Mouse (Mus musculus): ENCODE measurements at regions not wholly inside any gene's neighbourhood (a gene's known extent, or its start where the extent isn't known, plus 50 kb on each side); places are given as distances from the start of the nearest gene placed in this dataset.

DNA sequence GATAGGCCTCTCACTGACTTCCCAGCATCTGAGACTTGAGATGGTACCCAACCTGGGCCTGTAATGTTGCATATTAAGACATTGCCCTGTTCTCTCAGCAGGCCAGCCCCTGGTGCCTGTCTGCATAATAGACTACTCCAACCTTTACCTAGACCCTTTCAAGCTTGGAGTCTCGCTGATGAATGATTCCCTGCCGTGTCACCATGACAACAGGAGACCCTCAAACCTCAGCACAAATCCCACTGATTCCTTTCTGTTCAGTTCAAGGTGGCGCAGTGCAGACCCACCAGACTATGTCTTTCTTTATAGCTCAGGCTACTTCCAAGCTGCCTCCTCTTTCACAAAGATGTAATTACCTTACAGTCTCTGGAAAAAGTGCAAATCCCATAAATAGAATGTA is 172.0 kb downstream of the Dcdc2c start:
- DNase-seq (ENCODE audit: low spot score in 2 of 2) = no peak

DNA sequence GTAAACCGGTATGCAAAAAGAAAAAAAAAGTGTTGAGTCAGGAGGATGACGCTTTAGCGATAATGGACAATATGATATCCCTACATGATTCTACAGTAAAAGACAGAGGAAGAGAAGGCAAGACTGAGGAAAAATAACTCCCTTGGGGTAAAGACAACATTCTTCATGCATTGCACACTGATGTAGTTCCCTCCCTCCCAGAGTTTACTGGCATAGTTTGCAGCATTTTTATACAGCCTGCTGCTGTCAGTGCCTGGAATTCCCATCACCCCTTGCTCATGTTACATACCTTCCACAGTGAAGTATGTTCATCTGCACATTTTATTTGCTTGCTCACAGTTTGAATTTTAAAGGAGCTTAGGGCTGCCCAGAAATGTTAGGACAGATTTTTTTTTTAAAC is 174.2 kb downstream of the Dcdc2c start:
- no peak for DNase-seq (ENCODE audit: low spot score in 2 of 2)

DNA sequence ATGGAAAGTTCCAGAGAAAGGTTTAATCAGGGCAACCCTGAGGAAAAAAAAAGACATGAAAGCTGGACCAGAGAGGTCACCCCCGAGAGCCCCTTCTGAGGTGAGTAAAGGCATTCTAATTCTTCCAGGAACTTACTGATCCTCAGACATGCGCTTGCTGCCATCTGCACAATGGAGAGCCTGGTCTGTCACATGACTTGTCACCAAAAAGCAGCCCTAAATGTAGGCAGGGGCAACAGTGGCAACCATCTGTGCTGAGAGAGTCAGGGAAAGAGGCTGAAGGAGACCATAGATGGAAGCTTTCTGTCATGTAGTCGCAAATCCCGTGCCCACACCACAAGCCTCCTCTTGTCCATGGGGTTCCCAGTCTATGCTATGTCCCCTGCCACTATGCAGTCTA is 174.8 kb downstream of the Dcdc2c start:
- no peak for DNase-seq (ENCODE audit: low spot score in 2 of 2)

DNA sequence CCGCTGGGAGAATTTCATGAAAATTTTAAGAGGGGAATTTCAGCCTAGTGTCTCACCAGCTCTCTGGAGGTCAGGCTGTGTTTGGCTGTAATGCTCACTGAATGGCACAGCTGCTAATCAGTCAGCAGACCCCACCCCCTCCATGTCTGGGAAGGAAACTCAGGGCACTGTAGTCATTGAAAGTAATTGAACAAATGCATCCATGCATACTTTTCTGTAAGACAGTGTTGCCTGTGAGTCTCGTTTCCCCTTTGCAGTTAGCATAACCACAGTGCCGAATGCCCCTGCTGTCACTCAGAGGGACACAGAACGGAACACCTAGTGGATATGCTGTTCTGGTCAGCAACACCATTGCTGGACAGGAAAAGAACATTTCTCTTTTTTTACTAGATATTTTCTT is 175.4 kb downstream of the Dcdc2c start:
- no peak for DNase-seq (ENCODE audit: low spot score in 2 of 2)

DNA sequence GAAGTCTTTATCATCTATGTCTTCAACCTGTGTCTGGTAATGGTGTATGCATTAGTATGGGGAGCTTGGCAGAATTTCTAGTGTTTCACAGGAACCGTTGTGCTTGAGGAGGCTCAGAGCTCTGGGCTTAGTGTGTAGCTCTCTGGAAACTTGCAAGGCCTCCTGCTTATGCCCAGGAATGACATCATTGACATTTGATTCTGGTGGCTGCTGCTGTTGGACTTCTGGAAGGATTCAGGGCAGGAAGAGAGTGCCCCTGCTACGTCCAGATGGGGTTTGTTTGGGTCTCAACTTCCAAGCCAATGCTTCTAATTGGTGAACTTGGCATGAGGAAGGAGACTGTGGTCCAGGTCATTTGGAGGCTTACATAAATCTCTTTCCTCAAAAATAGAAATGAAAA is 186.9 kb downstream of the Dcdc2c start:
- DNase-seq (ENCODE audit: low spot score in 2 of 2) = no peak

DNA sequence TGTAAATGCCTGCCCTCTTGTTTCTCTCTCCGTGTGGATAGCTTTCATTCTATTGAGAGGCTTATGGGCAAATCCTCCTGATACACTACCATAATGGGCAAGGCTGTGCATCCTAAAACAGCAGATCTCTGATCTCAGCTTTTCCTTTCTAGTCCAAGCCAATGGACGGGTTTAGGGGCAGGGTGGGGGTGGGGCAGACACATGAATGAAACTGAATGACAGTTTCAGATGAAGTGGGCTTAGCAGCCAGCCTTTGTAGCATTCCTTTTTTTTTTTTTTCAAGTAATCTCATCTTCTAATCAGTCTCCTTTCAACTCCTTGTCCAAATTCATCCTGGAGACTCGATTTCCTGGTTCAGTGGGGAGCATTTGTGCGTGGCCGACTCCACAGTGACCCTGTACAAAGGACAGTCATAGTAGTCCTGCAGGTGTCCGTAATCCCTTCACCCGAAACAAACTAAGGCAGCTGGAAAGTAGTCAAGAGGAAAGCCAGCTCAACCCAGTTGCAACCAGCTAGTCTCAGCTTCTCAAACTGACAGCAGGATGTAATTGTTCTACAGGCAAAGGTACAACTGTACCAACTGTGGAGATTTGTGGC is 193.4 kb downstream of the Dcdc2c start:
- DNase-seq (ENCODE audit: low spot score in 2 of 2) = no peak

DNA sequence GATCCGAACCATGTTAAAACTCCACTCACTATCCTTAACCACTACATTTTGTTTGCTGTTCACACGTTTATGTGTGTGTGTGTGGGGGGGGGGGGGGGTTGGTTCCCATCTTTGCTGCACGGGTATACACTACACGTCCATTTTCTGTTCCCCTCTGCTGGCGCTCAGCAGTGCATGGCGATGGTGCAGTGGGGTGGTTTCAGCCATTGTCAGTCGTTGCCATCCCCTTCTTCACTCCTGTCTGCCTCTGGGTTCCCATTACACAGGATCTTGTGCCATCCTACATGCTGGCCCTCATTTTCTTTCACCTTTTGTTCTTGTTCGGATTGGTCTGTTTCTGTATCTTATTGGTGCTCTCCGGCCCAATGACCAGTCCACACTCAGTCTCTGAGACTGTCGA is 194.4 kb downstream of the Dcdc2c start:
- DNase-seq (ENCODE audit: low spot score in 2 of 2) = no peak

DNA sequence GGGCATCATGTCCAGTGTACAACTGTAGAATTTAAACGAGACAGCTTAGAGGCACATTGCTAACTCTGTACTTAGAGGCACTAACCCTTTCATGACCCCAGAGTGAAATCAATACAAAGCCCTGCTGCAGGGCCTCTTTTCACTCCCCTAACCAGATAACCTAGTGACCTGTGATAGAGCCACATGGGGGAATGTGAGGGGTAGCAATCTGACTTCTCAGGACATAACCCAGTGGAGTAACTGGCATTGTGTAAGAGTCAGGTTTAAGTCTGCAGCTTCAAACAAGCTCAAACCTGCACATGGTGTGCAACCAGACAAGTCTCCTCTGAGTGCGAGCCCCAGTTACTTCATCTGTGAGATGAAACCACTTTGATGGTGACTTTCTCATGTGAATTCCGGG is 199.1 kb downstream of the Dcdc2c start:
- DNase-seq (ENCODE audit: low spot score in 2 of 2) = no peak

DNA sequence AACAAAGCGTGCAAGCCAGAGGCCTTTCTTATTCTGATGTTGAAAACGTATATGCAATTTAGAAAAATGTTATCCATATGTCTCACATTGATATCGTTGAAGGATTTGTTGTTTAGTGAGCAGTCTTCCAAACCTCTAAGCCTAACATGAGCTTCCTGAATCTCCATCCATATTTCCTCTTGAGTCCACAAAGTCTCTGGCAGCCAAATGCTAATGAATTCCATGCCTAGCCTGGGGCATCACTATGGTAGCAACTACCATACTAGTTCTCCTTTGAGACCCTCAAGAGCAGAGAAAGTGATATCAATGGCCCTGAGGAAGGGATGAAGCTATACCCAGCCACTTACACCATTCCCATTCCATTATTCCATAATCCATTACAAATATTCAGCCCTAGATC is 199.6 kb downstream of the Dcdc2c start:
- no peak for DNase-seq (ENCODE audit: low spot score in 2 of 2)

DNA sequence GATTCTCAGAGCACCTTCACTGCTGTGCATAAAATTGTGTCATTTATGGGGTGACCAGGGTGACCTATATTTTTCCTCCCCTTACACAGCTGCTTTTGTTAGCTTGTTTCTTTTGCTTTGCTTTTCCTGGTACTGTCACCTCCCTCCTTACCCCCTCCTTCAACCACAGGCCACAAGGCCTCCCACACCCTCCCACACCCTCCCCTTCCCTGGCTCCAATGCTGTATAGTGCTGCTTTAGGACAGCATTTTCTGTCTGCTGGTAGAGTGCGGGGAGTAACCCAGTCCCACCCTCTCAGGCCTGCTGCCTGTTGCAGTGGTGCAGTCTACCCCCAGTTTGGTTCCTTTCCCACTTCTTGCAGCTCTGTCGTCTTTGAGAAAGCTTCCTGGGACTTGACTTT is 209.5 kb downstream of the Dcdc2c start:
- DNase-seq (ENCODE audit: low spot score in 2 of 2) = no peak

DNA sequence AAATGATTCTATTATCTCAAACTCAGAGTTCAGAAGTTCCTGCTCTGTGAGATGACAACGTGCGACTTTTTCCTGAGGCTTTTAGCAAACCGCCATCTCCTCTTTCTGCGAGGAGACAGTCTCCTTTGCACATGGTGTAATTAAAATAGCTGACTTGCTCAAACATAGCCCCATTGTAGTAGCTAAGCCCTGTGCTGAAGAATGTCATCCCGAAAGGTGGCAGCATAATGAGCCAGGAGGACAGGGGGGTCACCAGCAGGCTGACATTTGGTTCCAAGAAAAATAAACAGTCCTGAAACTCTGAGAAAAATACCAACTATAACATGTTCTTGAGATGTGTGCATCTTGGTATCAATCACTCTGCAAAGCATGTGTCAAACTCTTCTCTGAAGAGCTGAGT is 219.6 kb downstream of the Dcdc2c start:
- DNase-seq (ENCODE audit: low spot score in 2 of 2) = no peak

DNA sequence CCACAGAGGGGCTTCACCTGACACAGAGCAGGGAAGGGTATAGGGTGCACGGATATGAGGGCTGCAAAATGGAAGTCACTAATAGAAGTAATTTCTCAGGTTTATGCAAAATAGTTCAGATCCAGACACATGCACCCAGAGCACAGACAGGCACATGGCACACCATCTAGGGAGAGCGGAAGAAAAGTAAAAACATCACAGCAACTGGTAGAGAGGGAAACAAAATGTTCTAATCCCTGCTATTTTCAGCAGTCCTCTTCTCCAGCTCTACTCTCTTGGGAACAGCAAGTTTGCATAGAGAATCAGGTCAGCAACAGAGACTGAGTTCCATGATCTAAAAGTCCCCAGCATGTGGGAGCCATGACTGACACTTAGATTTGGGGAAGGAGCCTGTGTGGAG is 220.4 kb downstream of the Dcdc2c start:
- DNase-seq (ENCODE audit: low spot score in 2 of 2) = no peak

DNA sequence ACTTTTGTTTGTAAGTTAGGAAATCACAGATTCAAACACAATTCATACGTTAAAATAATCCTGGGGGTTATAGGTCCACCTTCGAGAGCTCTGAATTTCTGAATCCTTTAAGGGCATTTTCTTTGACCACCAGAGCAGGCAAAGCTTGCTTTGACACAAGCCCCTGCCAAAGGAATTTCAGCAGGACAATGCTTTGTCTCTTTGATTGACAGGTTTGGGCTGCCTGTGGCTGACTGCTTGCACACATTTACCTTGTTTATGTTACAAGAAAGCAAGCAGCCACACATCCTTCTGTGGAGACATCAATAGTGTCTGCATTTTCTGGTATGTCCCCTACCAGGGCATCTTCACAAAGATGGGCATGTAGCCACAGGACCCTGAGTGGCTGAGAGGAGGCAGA is 228.5 kb downstream of the Dcdc2c start:
- DNase-seq (ENCODE audit: low spot score in 2 of 2) = no peak

DNA sequence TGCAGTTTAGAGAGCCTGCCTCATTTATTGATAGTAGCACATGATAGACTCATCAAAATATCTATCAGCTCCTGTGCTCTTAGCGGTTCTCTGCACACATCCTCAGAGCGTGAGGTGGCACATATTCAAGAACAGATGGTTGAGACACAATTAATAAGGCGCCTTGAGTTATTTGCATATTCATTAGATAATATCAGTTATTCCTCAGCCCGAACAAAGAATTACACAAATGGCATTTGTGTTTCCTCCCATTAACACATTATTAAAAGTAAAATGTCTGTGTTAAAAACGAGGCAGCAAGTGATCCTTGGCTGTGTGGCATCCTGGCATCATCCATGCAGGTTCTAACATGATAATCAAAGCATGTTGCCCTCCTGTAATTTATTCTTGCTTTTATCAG is 243.0 kb downstream of the Dcdc2c start:
- DNase-seq (ENCODE audit: low spot score in 2 of 2) = no peak

DNA sequence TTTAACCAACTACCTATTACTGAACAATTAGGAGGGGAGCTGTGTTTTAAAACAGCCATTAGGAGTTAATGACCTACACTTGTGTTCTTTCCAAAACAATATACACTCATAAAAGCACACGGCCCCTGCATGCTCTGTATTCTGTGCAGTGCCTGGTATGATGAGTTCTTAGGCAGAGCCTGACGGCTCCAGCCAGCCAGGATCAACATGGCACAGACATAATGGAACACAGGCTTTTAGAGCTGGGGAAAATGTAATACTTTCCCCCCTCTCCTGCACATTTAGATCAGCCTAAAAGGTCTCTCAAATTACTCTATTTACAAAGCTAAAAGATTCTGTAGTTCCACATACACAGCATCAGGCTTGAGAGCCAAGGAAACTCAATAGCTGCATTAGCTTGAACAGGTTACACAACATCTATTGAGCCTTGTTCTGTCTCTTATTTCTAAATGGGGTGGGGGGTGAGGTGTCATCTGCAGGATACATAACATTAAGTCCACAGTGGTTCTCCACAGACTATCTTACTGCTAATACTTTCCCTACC is 250.1 kb downstream of the Dcdc2c start:
- DNase-seq (ENCODE audit: low spot score in 2 of 2) = no peak

DNA sequence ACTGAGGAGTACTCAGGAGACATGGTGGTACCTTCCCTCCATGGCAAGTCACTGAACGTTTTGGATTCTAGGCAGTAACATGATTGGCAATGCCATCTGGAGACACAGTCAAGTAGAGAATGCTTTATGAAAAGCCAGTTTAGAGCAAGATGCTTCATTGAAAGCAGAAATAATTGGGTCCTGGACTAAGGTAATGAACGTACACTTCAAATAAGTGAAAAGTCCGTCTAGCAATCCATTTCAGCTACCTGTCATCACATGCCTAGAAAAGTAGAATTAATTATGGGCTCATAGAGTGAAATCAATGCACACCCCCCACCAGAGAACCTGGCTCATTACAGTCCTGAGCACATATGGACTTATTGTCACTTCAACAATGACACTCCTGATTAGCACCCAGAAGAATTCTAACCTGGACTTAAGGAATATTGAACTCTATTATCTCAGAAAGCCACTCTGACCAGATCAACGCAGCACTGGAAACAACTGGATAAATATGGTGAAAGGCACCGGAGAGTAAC is 263.8 kb downstream of the Dcdc2c start:
- no peak for DNase-seq (ENCODE audit: low spot score in 2 of 2)

DNA sequence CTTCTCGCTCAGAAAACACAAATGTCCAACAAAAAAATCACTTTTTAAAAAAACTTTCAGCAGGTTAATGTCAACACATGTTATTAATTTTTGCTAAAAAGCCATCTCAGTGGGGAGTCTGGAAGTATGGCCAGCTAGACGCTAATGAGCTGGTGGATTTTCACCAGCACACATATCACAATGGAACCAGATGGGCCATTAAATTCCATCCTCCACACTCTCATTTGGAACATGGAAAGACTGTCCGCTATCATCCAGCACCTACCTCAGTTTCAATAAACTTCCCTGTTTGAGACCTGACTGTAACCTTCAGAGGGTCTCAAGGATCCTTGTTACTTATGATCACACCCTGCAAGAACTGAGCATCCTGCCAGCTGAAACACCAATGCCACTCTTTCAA is 296.7 kb downstream of the Dcdc2c start:
- DNase-seq (ENCODE audit: low spot score in 2 of 2) = no peak

DNA sequence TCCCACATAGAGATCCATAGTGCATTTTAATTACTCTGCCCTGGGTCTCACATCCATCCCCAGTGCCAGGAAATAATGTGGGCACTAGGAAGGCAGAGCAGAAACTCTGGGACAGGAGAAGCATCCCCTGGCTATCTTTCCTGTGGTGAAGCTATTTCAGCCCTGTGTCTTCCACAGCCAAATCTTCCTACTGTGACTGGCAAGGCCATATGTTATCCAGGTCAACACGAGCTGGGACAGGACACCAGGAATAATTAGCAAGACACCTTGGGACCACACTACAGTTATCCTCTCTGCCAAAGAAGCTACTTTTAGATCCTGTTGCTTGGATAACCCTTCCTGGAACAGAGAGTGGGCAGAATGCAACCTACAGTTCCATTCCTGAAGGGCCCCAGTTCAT is 301.7 kb downstream of the Dcdc2c start:
- no peak for DNase-seq (ENCODE audit: low spot score in 2 of 2)

DNA sequence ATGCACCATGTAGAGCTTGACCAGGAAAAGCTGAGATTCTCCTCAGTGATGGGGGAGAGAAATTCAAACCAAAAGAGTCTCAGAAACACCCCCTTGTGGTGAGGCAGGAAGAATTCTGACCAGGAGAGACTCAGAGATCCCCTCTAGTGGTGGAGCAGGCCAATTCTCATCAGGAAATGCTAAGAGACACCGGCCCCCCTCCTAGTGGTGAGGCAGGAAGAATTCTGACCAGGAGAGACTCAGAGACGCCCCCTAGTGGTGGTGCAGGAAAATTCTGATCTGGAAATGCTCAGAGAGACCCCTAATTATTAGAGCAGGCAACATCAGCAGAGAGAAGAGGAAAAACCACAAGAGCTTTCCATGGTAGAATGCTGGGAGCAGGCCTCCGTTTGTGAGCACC is 303.4 kb downstream of the Dcdc2c start:
- DNase-seq (ENCODE audit: low spot score in 2 of 2) = no peak

DNA sequence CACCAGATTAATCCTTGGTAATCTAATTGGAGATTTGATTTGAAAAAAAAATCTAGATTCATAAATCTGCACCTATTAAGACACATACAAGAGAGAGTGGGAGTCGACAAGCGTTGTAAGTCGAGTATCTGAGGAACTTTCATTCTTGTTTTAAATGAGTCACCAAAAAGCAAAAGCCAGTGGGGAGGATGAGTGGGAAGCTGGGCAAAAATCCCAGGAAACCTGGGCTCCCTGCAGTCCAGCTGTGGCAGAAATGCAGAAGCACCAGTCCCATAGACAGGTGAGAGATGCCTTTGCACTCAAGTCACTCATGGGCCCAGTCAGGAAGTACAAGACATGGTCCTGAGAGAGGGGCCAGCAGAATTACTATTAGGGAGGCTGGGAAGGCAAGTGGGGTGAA is 303.9 kb downstream of the Dcdc2c start:
- DNase-seq (ENCODE audit: low spot score in 2 of 2) = no peak

DNA sequence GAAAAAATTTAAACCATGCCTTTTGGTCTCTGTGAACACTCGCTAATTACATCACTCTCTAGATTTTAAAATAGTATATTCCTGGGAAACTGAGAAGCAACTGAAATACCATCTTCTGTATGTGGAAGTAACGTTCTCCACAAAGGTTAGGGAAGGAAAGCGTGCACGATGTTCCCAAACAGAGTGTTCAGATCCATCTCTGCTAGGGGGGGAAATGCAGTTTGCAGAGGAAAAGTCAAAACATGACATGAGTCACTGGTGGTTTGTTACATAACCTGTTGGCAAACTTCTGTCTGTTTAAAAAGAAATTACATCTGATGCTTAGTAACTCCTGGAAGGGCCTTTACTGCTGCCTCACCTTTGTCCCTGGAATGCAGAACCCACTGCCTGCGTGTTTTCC is 314.2 kb downstream of the Dcdc2c start:
- no peak for DNase-seq (ENCODE audit: low spot score in 2 of 2)

DNA sequence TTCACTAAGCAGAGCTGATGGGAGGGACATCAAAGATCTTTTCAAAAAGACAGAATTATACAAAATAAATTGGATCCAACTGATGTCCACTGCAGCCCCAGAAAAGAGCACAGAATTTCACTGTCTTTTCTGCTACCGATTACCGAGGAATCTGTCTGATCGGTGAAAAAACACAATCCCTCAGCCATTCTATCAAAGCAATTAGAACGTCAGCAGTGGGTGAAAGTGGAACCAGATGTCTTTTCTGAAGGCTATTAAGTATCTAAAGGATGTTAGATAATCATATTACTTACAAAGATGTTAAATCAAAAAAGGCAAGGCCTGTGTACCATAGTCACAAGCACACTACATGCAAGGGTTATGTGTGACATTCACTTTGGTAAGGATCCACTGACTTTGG is 315.2 kb downstream of the Dcdc2c start:
- DNase-seq (ENCODE audit: low spot score in 2 of 2) = no peak

DNA sequence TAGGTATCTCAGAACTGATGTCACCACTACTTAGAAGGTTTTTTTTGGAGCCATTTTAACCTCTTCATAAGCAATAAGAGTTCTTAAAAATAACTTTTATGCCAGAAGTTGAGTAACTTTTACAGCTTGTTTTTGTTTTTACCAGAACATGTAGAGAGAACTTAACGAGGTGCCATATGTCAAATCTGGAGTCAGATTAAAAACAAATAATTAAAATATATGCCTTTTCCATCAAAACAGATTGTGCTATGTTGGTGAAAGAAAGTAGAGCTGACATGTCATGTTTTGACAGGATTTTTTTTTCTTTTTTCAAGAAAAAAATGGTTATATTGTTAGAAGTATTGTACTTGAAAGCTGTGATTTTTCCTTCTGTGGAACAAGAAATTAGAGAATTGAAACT is 349.4 kb downstream of the Dcdc2c start:
- no peak for DNase-seq (ENCODE audit: low spot score in 2 of 2)

DNA sequence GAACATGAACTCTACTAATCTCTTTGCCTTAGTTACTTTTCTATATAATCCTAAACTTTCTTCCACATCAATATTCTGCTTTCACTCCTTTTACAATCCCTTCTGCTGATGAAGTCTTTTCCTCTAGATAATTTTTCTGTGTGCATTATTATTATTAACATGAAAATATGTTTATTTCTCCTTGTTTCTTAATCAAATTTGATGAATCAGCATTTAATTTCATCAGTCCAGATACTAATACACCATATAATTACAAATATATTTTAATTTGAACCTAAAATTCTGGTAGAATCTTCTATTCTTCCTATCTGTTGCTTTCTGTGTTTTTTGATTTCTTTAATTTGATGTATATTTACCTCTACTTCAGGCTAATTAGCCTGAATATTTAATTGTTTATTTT is 365.5 kb downstream of the Dcdc2c start:
- no peak for DNase-seq (ENCODE audit: low spot score in 2 of 2)

All from adrenal gland, postnatal 4 days (tissue).